Mouse (Mus musculus) mesoderm, embryonic 11.5 days (tissue): ENCODE measurements around the gene Nupr1.
A peak's percentile ranks its signal among the peaks of the same experiment; 100 is the strongest.

Experiments used
- DNase-seq: peaks from one replicate; pipeline ENCODE4 v3.0.0-alpha.2; 2012; ENCODE audit warnings: low read depth, low spot score

The Nupr1 gene

GRCm38 (mm10) chr7:126643244-126643617, 12.6 kb upstream of the Nupr1 start:
- peak; percentile 40 for DNase-seq

- no peak for DNase-seq
Observed at GRCm38 (mm10) chr7:126642545-126643243, 12.0 kb upstream of the Nupr1 start.

- DNase-seq = peak; percentile 45
Observed at GRCm38 (mm10) chr7:126636733-126637520, 6.3 kb upstream of the Nupr1 start.

- DNase-seq = no peak
Observed at GRCm38 (mm10) chr7:126635375-126635774, 4.7 kb upstream of the Nupr1 start.

GRCm38 (mm10) chr7:126632478-126632877, 1.8 kb upstream of the Nupr1 start:
- DNase-seq = no peak

- no peak for DNase-seq
Observed at GRCm38 (mm10) chr7:126629915-126630314, 746 bp downstream of the Nupr1 start.

- no peak for DNase-seq
Observed at GRCm38 (mm10) chr7:126628111-126628510, 2.5 kb downstream of the Nupr1 start.

- DNase-seq = no peak
Observed at GRCm38 (mm10) chr7:126625807-126626600, 4.7 kb downstream of the Nupr1 start.

GRCm38 (mm10) chr7:126625369-126625768, 5.3 kb downstream of the Nupr1 start:
- no peak for DNase-seq

- DNase-seq = no peak
Observed at GRCm38 (mm10) chr7:126624774-126625173, 5.9 kb downstream of the Nupr1 start.

GRCm38 (mm10) chr7:126623381-126623780, 7.3 kb downstream of the Nupr1 start:
- DNase-seq = no peak

- DNase-seq = no peak
Observed at GRCm38 (mm10) chr7:126621452-126622359, 9.0 kb downstream of the Nupr1 start.

GRCm38 (mm10) chr7:126619559-126620275, 10.9 kb downstream of the Nupr1 start:
- no peak for DNase-seq

GRCm38 (mm10) chr7:126616707-126617106, 14.0 kb downstream of the Nupr1 start:
- no peak for DNase-seq

- DNase-seq = no peak
Observed at GRCm38 (mm10) chr7:126612736-126613135, 17.9 kb downstream of the Nupr1 start.

GRCm38 (mm10) chr7:126607796-126608195, 22.9 kb downstream of the Nupr1 start:
- DNase-seq = no peak

- DNase-seq = no peak
Observed at GRCm38 (mm10) chr7:126607064-126607463, 23.6 kb downstream of the Nupr1 start.

- DNase-seq = no peak
Observed at GRCm38 (mm10) chr7:126606611-126607010, 24.1 kb downstream of the Nupr1 start.

- no peak for DNase-seq
Observed at GRCm38 (mm10) chr7:126602650-126603049, 28.0 kb downstream of the Nupr1 start.

GRCm38 (mm10) chr7:126601896-126602295, 28.8 kb downstream of the Nupr1 start:
- DNase-seq = no peak

- DNase-seq = no peak
Observed at GRCm38 (mm10) chr7:126598919-126599318, 31.7 kb downstream of the Nupr1 start.
